Mouse (Mus musculus): ENCODE measurements at regions not wholly inside any gene's neighbourhood (a gene's known extent, or its start where the extent isn't known, plus 50 kb on each side); places are given as distances from the start of the nearest gene placed in this dataset.

- H3K9me3 ChIP-seq, result no peaks in the 10 kb centered on the region
- WGBS, result 91% methylated on average over 4 of the region's 4 CpGs
- ATAC-seq (ENCODE audit: low read depth), result no peak
Measured at GRCm38 (mm10) chr17:66263405-66263804, 140.1 kb downstream of the Ddx11 start.

GRCm38 (mm10) chr17:66266803-66267202 is 143.5 kb downstream of the Ddx11 start:
- no peak overlapping the region for H3K4me3 ChIP-seq
- WGBS, result 89% methylated on average over 5 of the region's 5 CpGs
- no peak for ATAC-seq (ENCODE audit: low read depth)
- H3K4me2 ChIP-seq, result no peak overlapping the region
- no peaks in the 10 kb centered on the region for H3K27me3 ChIP-seq
- no peaks in the 10 kb centered on the region for H3K9me3 ChIP-seq
- peaks cover 5% of the 10 kb centered on the region for H3K4me1 ChIP-seq (replicated peaks)
- H3K27ac ChIP-seq (replicated peaks), result no peak overlapping the region
- no peaks in the 10 kb centered on the region for H3K36me3 ChIP-seq
- H3K9ac ChIP-seq, result no peak overlapping the region

More at GRCm38 (mm10) chr17:66263405-66263804, 140.1 kb downstream of the Ddx11 start:
- Histone ChIP-seq H3K36me3 (no peaks in the 10 kb centered on the region), H3K4me1 (replicated peaks) (no peaks in the 10 kb centered on the region), H3K9ac (no peak overlapping the region), H3K4me3 (no peak overlapping the region), H3K4me2 (no peak overlapping the region), H3K27me3 (no peaks in the 10 kb centered on the region), H3K27ac (replicated peaks) (no peak overlapping the region)

- no peak overlapping the region for H3K4me3 ChIP-seq
- no peaks in the 10 kb centered on the region for H3K9me3 ChIP-seq
- no peak for ATAC-seq (ENCODE audit: low read depth)
Measured at GRCm38 (mm10) chr17:66267831-66268230, 144.5 kb downstream of the Ddx11 start.

GRCm38 (mm10) chr17:66269567-66269966 is 146.2 kb downstream of the Ddx11 start:
- Histone ChIP-seq H3K9ac (no peak overlapping the region), H3K27ac (replicated peaks) (no peak overlapping the region), H3K4me1 (replicated peaks) (peaks cover 5% of the 10 kb centered on the region), H3K4me2 (no peak overlapping the region), H3K36me3 (no peaks in the 10 kb centered on the region), H3K9me3 (no peaks in the 10 kb centered on the region), H3K27me3 (no peaks in the 10 kb centered on the region), H3K4me3 (no peak overlapping the region)
- 67% methylated on average over 6 of the region's 6 CpGs for WGBS
- no peak for ATAC-seq (ENCODE audit: low read depth)

More at GRCm38 (mm10) chr17:66267831-66268230, 144.5 kb downstream of the Ddx11 start:
- H3K9ac ChIP-seq, result no peak overlapping the region
- no peaks in the 10 kb centered on the region for H3K27me3 ChIP-seq
- H3K4me2 ChIP-seq, result no peak overlapping the region
- 61% methylated on average over 6 of the region's 6 CpGs for WGBS
- no peaks in the 10 kb centered on the region for H3K36me3 ChIP-seq
- peaks cover 5% of the 10 kb centered on the region for H3K4me1 ChIP-seq (replicated peaks)
- no peak overlapping the region for H3K27ac ChIP-seq (replicated peaks)

- Histone ChIP-seq H3K4me2 (no peak overlapping the region), H3K36me3 (no peaks in the 10 kb centered on the region), H3K9ac (no peak overlapping the region), H3K9me3 (no peaks in the 10 kb centered on the region), H3K4me3 (no peak overlapping the region), H3K4me1 (replicated peaks) (peaks cover 13% of the 10 kb centered on the region), H3K27me3 (no peaks in the 10 kb centered on the region), H3K27ac (replicated peaks) (no peak overlapping the region)
- ATAC-seq (ENCODE audit: low read depth), result no peak
- 66% methylated on average over 7 of the region's 7 CpGs for WGBS
Measured at GRCm38 (mm10) chr17:66271906-66272305, 148.6 kb downstream of the Ddx11 start.

GRCm38 (mm10) chr17:66276778-66277177 is 153.5 kb downstream of the Ddx11 start:
- no peaks in the 10 kb centered on the region for H3K9me3 ChIP-seq
- H3K36me3 ChIP-seq, result no peaks in the 10 kb centered on the region
- H3K27ac ChIP-seq (replicated peaks), result peak overlapping the region; percentile 70
- ATAC-seq (ENCODE audit: low read depth), result peak; percentile 86
- no peak overlapping the region for H3K9ac ChIP-seq
- peaks cover 22% of the 10 kb centered on the region for H3K4me1 ChIP-seq (replicated peaks)
- H3K4me2 ChIP-seq, result peak overlapping the region; percentile 21; the same call in 1 of the 2 replicates
- no peak overlapping the region for H3K4me3 ChIP-seq
- WGBS, result 15% methylated on average over 13 of the region's 13 CpGs
- H3K27me3 ChIP-seq, result no peaks in the 10 kb centered on the region

- Histone ChIP-seq H3K4me2 (no peak overlapping the region), H3K36me3 (no peaks in the 10 kb centered on the region), H3K4me1 (replicated peaks) (peaks cover 22% of the 10 kb centered on the region), H3K9ac (no peak overlapping the region), H3K27me3 (no peaks in the 10 kb centered on the region), H3K27ac (replicated peaks) (peak overlapping the region; percentile 70), H3K9me3 (no peaks in the 10 kb centered on the region), H3K4me3 (no peak overlapping the region)
- ATAC-seq (ENCODE audit: low read depth), result peak; percentile 40
- WGBS, result 46% methylated on average over 5 of the region's 5 CpGs
Measured at GRCm38 (mm10) chr17:66278037-66278436, 154.7 kb downstream of the Ddx11 start.

- ATAC-seq (ENCODE audit: low read depth), result no peak
- WGBS, result 89% methylated on average over 10 of the region's 10 CpGs
- no peak overlapping the region for H3K4me2 ChIP-seq
- no peak overlapping the region for H3K4me3 ChIP-seq
- H3K4me1 ChIP-seq (replicated peaks), result no peaks in the 10 kb centered on the region
- no peak overlapping the region for H3K9ac ChIP-seq
- no peaks in the 10 kb centered on the region for H3K36me3 ChIP-seq
- H3K27ac ChIP-seq (replicated peaks), result no peak overlapping the region
- no peaks in the 10 kb centered on the region for H3K27me3 ChIP-seq
- H3K9me3 ChIP-seq, result no peaks in the 10 kb centered on the region
Measured at GRCm38 (mm10) chr17:66285295-66285694, 162.0 kb downstream of the Ddx11 start.

Measured in neural tube, embryonic 13.5 days (tissue).